Mouse (Mus musculus) urinary bladder, postnatal 25 days (tissue): ENCODE data around the gene Adgrl3.
"Not testable (repeated sequence)": the region's sequence is repeated elsewhere in the genome, so short reads cannot be mapped to it uniquely, and the experiment has no call there.

ENCODE experiments used
- DNase-seq: peaks from one replicate; pipeline ENCODE4 v3.0.0; 2022; ENCODE audit warnings: low spot score

The Adgrl3 gene

GRCm38 (mm10) chr5:81405582-81406143 is 385.7 kb downstream of the Adgrl3 start:
- no peak for DNase-seq

- no peak for DNase-seq
These were observed 397.4 kb downstream of the Adgrl3 start for GRCm38 (mm10) chr5:81417326-81417725.

- DNase-seq, result no peak
These were observed 407.5 kb downstream of the Adgrl3 start for GRCm38 (mm10) chr5:81427393-81427792.

- no peak for DNase-seq
These were observed 416.4 kb downstream of the Adgrl3 start for GRCm38 (mm10) chr5:81436375-81436774.

GRCm38 (mm10) chr5:81442150-81442549 is 422.2 kb downstream of the Adgrl3 start:
- no peak for DNase-seq

GRCm38 (mm10) chr5:81465971-81466370 is 446.0 kb downstream of the Adgrl3 start:
- DNase-seq, result no peak

- no peak for DNase-seq
These were observed 454.7 kb downstream of the Adgrl3 start for GRCm38 (mm10) chr5:81474681-81475080.

GRCm38 (mm10) chr5:81475406-81475805 is 455.5 kb downstream of the Adgrl3 start:
- no peak for DNase-seq

- no peak for DNase-seq
These were observed 456.2 kb downstream of the Adgrl3 start for GRCm38 (mm10) chr5:81475971-81476606.

- DNase-seq, result no peak
These were observed 461.0 kb downstream of the Adgrl3 start for GRCm38 (mm10) chr5:81480911-81481310.

GRCm38 (mm10) chr5:81483890-81484289 is 464.0 kb downstream of the Adgrl3 start:
- no peak for DNase-seq

- no peak for DNase-seq
These were observed 481.1 kb downstream of the Adgrl3 start for GRCm38 (mm10) chr5:81501076-81501475.

- DNase-seq, result no peak
These were observed 499.0 kb downstream of the Adgrl3 start for GRCm38 (mm10) chr5:81518720-81519496.

- DNase-seq, result peak; percentile 42
These were observed 499.8 kb downstream of the Adgrl3 start for GRCm38 (mm10) chr5:81519497-81520382.

- DNase-seq, result no peak
These were observed 502.8 kb downstream of the Adgrl3 start for GRCm38 (mm10) chr5:81522760-81523159.

GRCm38 (mm10) chr5:81524532-81524961 is 504.6 kb downstream of the Adgrl3 start:
- DNase-seq, result no peak

- DNase-seq, result no peak
These were observed 505.4 kb downstream of the Adgrl3 start for GRCm38 (mm10) chr5:81525326-81525725.

- DNase-seq, result no peak
These were observed 511.7 kb downstream of the Adgrl3 start for GRCm38 (mm10) chr5:81531639-81532038.

- DNase-seq, result no peak
These were observed 530.3 kb downstream of the Adgrl3 start for GRCm38 (mm10) chr5:81550211-81550610.

GRCm38 (mm10) chr5:81555149-81555548 is 535.2 kb downstream of the Adgrl3 start:
- not testable (repeated sequence) for DNase-seq

- no peak for DNase-seq
These were observed 536.1 kb downstream of the Adgrl3 start for GRCm38 (mm10) chr5:81556008-81556407.

GRCm38 (mm10) chr5:81558965-81559364 is 539.0 kb downstream of the Adgrl3 start:
- DNase-seq, result no peak
